Mouse (Mus musculus): ENCODE results near the gene Gm45021. TPM values are rescaled to one million over a fixed set of nuclear protein-coding genes. Genes with fewer than 3 reads are reported as not detected.

Gene Gm45021
- polyA plus RNA-seq, 1 experiment from 2014 or later: not detected

GRCm38 (mm10) chr6:48548314-48548713 is 41.1 kb upstream of the Gm45021 start:
- Histone ChIP-seq H3K4me1 (ENCODE audit: control insufficient read depth, insufficient read depth, low read length) (no peaks in the 10 kb centered on the region), H3K9ac (ENCODE audit: low read length) (no peak overlapping the region), H3K36me3 (ENCODE audit: control insufficient read depth, insufficient read depth, low read length) (no peaks in the 10 kb centered on the region), H3K27ac (ENCODE audit: low read depth, low read length) (no peak overlapping the region), H3K27me3 (ENCODE audit: control insufficient read depth, insufficient read depth, low read length) (no peaks in the 10 kb centered on the region), H3K4me2 (ENCODE audit: low read depth) (no peak overlapping the region), H3K4me3 (ENCODE audit: low read depth, low read length) (no peak overlapping the region), H3K9me3 (ENCODE audit: control insufficient read depth, low read length) (no peaks in the 10 kb centered on the region)
- DNase-seq (ENCODE audit: low spot score) (no peak), ATAC-seq (ENCODE audit: insufficient read depth, low FRiP score, low TSS enrichment) (no peak)
- WGBS: 89% methylated on average over 6 of the region's 6 CpGs

- DNase-seq (ENCODE audit: low spot score) (no peak), ATAC-seq (ENCODE audit: insufficient read depth, low FRiP score, low TSS enrichment) (no peak)
- no peak overlapping the region for H3K4me3 ChIP-seq (ENCODE audit: low read depth, low read length)
- no peaks in the 10 kb centered on the region for H3K36me3 ChIP-seq (ENCODE audit: control insufficient read depth, insufficient read depth, low read length)
- H3K27ac ChIP-seq (ENCODE audit: low read depth, low read length): no peak overlapping the region
- no peaks in the 10 kb centered on the region for H3K9me3 ChIP-seq (ENCODE audit: control insufficient read depth, low read length)
- H3K4me1 ChIP-seq (ENCODE audit: control insufficient read depth, insufficient read depth, low read length): peaks cover 6% of the 10 kb centered on the region; the same call in 1 of the 2 replicates
- WGBS: 69% methylated on average over 4 of the region's 4 CpGs
- H3K9ac ChIP-seq (ENCODE audit: low read length): no peak overlapping the region
- H3K4me2 ChIP-seq (ENCODE audit: low read depth): no peak overlapping the region
- H3K27me3 ChIP-seq (ENCODE audit: control insufficient read depth, insufficient read depth, low read length): no peaks in the 10 kb centered on the region
These were observed 36.5 kb upstream of the Gm45021 start for GRCm38 (mm10) chr6:48552918-48553317.

- Histone ChIP-seq H3K27ac (ENCODE audit: low read depth, low read length) (peak overlapping the region; percentile 91), H3K4me3 (ENCODE audit: low read depth, low read length) (peak overlapping the region; percentile 38), H3K4me1 (ENCODE audit: control insufficient read depth, insufficient read depth, low read length) (peaks cover 6% of the 10 kb centered on the region; the same call in 1 of the 2 replicates), H3K9ac (ENCODE audit: low read length) (peak overlapping the region; percentile 83), H3K27me3 (ENCODE audit: control insufficient read depth, insufficient read depth, low read length) (no peaks in the 10 kb centered on the region), H3K4me2 (ENCODE audit: low read depth) (peak overlapping the region; percentile 83), H3K36me3 (ENCODE audit: control insufficient read depth, insufficient read depth, low read length) (no peaks in the 10 kb centered on the region), H3K9me3 (ENCODE audit: control insufficient read depth, low read length) (no peaks in the 10 kb centered on the region)
- DNase-seq (ENCODE audit: low spot score) (no peak), ATAC-seq (ENCODE audit: insufficient read depth, low FRiP score, low TSS enrichment) (peak; percentile 37)
- WGBS: 87% methylated on average over 4 of the region's 4 CpGs
These were observed 35.6 kb upstream of the Gm45021 start for GRCm38 (mm10) chr6:48553819-48554218.

- under 1% methylated on average over 39 of the region's 39 CpGs for whole genome bisulfite sequencing
- Histone ChIP-seq H3K4me1 (ENCODE audit: control insufficient read depth, insufficient read depth, low read length) (peaks cover 6% of the 10 kb centered on the region; the same call in 1 of the 2 replicates), H3K27me3 (ENCODE audit: control insufficient read depth, insufficient read depth, low read length) (no peaks in the 10 kb centered on the region), H3K27ac (ENCODE audit: low read depth, low read length) (peak within 1 kb of the TSS; percentile 91), H3K9ac (ENCODE audit: low read length) (peak within 1 kb of the TSS; percentile 83), H3K4me2 (ENCODE audit: low read depth) (peak within 1 kb of the TSS; percentile 83), H3K4me3 (ENCODE audit: low read depth, low read length) (peak within 1 kb of the TSS; percentile 38), H3K9me3 (ENCODE audit: control insufficient read depth, low read length) (no peaks in the 10 kb centered on the region), H3K36me3 (ENCODE audit: control insufficient read depth, insufficient read depth, low read length) (no peaks in the 10 kb centered on the region)
- DNase-seq (ENCODE audit: low spot score) (peak; percentile 94), ATAC-seq (ENCODE audit: insufficient read depth, low FRiP score, low TSS enrichment) (peak; percentile 89)
These were observed 34.9 kb upstream of the Gm45021 start, which contains the start of gene Lrrc61 for GRCm38 (mm10) chr6:48554280-48555103. Gene Lrrc61 (plus strand): TSS chr6:48554796.

GRCm38 (mm10) chr6:48555104-48555890 is 34.1 kb upstream of the Gm45021 start:
- peak overlapping the region; percentile 83 for H3K9ac ChIP-seq (ENCODE audit: low read length)
- no peaks in the 10 kb centered on the region for H3K36me3 ChIP-seq (ENCODE audit: control insufficient read depth, insufficient read depth, low read length)
- peak overlapping the region; percentile 38 for H3K4me3 ChIP-seq (ENCODE audit: low read depth, low read length)
- peaks cover 6% of the 10 kb centered on the region; the same call in 1 of the 2 replicates for H3K4me1 ChIP-seq (ENCODE audit: control insufficient read depth, insufficient read depth, low read length)
- peak; percentile 76 for ATAC-seq (ENCODE audit: insufficient read depth, low FRiP score, low TSS enrichment)
- H3K27me3 ChIP-seq (ENCODE audit: control insufficient read depth, insufficient read depth, low read length): no peaks in the 10 kb centered on the region
- no peaks in the 10 kb centered on the region for H3K9me3 ChIP-seq (ENCODE audit: control insufficient read depth, low read length)
- peak overlapping the region; percentile 83 for H3K4me2 ChIP-seq (ENCODE audit: low read depth)
- no peak for DNase-seq (ENCODE audit: low spot score)
- WGBS: 37% methylated on average over 13 of the region's 14 CpGs
- peak overlapping the region; percentile 91 for H3K27ac ChIP-seq (ENCODE audit: low read depth, low read length)

- DNase-seq (ENCODE audit: low spot score): no peak
- H3K27me3 ChIP-seq (ENCODE audit: control insufficient read depth, insufficient read depth, low read length): no peaks in the 10 kb centered on the region
- no peak overlapping the region for H3K9ac ChIP-seq (ENCODE audit: low read length)
- no peak for ATAC-seq (ENCODE audit: insufficient read depth, low FRiP score, low TSS enrichment)
- H3K4me3 ChIP-seq (ENCODE audit: low read depth, low read length): no peak overlapping the region
- peaks cover 6% of the 10 kb centered on the region; the same call in 1 of the 2 replicates for H3K4me1 ChIP-seq (ENCODE audit: control insufficient read depth, insufficient read depth, low read length)
- H3K9me3 ChIP-seq (ENCODE audit: control insufficient read depth, low read length): no peaks in the 10 kb centered on the region
- peak overlapping the region; percentile 83 for H3K4me2 ChIP-seq (ENCODE audit: low read depth)
- WGBS: 93% methylated on average over 3 of the region's 3 CpGs
- H3K36me3 ChIP-seq (ENCODE audit: control insufficient read depth, insufficient read depth, low read length): no peaks in the 10 kb centered on the region
- H3K27ac ChIP-seq (ENCODE audit: low read depth, low read length): no peak overlapping the region
These were observed 33.5 kb upstream of the Gm45021 start for GRCm38 (mm10) chr6:48555956-48556355.

- Histone ChIP-seq H3K27ac (ENCODE audit: low read depth, low read length) (no peak overlapping the region), H3K4me3 (ENCODE audit: low read depth, low read length) (no peak overlapping the region), H3K4me1 (ENCODE audit: control insufficient read depth, insufficient read depth, low read length) (no peaks in the 10 kb centered on the region), H3K9ac (ENCODE audit: low read length) (no peak overlapping the region), H3K27me3 (ENCODE audit: control insufficient read depth, insufficient read depth, low read length) (no peaks in the 10 kb centered on the region), H3K36me3 (ENCODE audit: control insufficient read depth, insufficient read depth, low read length) (peaks cover 2% of the 10 kb centered on the region; the same call in 1 of the 2 replicates), H3K4me2 (ENCODE audit: low read depth) (no peak overlapping the region), H3K9me3 (ENCODE audit: control insufficient read depth, low read length) (no peaks in the 10 kb centered on the region)
- DNase-seq (ENCODE audit: low spot score): no peak
- ATAC-seq (ENCODE audit: insufficient read depth, low FRiP score, low TSS enrichment): no peak
- 93% methylated on average over 4 of the region's 4 CpGs for WGBS
These were observed 23.6 kb upstream of the Gm45021 start for GRCm38 (mm10) chr6:48565693-48566310.

- DNase-seq (ENCODE audit: low spot score) (peak; percentile 24), ATAC-seq (ENCODE audit: insufficient read depth, low FRiP score, low TSS enrichment) (no peak)
- Histone ChIP-seq H3K4me3 (ENCODE audit: low read depth, low read length) (no peak overlapping the region), H3K9me3 (ENCODE audit: control insufficient read depth, low read length) (no peaks in the 10 kb centered on the region), H3K36me3 (ENCODE audit: control insufficient read depth, insufficient read depth, low read length) (peaks cover 2% of the 10 kb centered on the region; the same call in 1 of the 2 replicates), H3K27ac (ENCODE audit: low read depth, low read length) (no peak overlapping the region), H3K4me1 (ENCODE audit: control insufficient read depth, insufficient read depth, low read length) (no peaks in the 10 kb centered on the region), H3K4me2 (ENCODE audit: low read depth) (no peak overlapping the region), H3K27me3 (ENCODE audit: control insufficient read depth, insufficient read depth, low read length) (no peaks in the 10 kb centered on the region), H3K9ac (ENCODE audit: low read length) (no peak overlapping the region)
- 63% methylated on average over 5 of the region's 5 CpGs for WGBS
These were observed 23.1 kb upstream of the Gm45021 start for GRCm38 (mm10) chr6:48566312-48566711.

All from neural tube, embryonic 11.5 days (tissue).